Mouse (Mus musculus): ENCODE measurements around the gene R3hdm4. TPM values are rescaled to one million over a fixed set of nuclear protein-coding genes. Genes with fewer than 3 reads are reported as not detected.
A peak's percentile ranks its signal among the peaks of the same experiment; 100 is the strongest.

The R3hdm4 gene
- polyA plus RNA-seq (2015; fragmentation: Nextera tagmentation; extraction: Ambion mirVana): 105 and 116 TPM in 2 replicates

GRCm38 (mm10) chr10:79920958-79921535 lies at the start of gene R3hdm4:
R3hdm4 (minus strand) TSS chr10:79921208.
- peak within 1 kb of the TSS; percentile 37 for H3K4me3 ChIP-seq (ENCODE audit: low read length)
- no peak within 1 kb of the TSS for H3K27ac ChIP-seq (ENCODE audit: low read length)
- peaks cover 48% of the 10 kb centered on the region for H3K27me3 ChIP-seq (replicated peaks; ENCODE audit: control insufficient read depth, insufficient read depth, low read length)
- H3K4me2 ChIP-seq (ENCODE audit: low read depth, low read length): peak within 1 kb of the TSS; percentile 67
- H3K36me3 ChIP-seq (ENCODE audit: control insufficient read depth, insufficient read depth, low read length): no peaks in the 10 kb centered on the region
- ATAC-seq: 0 out of 2 replicates have a peak, but pooled peaks have one; percentile 14
- H3K4me1 ChIP-seq (ENCODE audit: control insufficient read depth, insufficient read depth, low read length): peaks cover 39% of the 10 kb centered on the region
- peak within 1 kb of the TSS; percentile 58 for H3K9ac ChIP-seq (ENCODE audit: low read depth, low read length)
- H3K9me3 ChIP-seq (ENCODE audit: control insufficient read depth, low read length): no peaks in the 10 kb centered on the region
- 4% methylated on average over 41 of the region's 41 CpGs for WGBS

- Histone ChIP-seq H3K27me3 (replicated peaks; ENCODE audit: control insufficient read depth, insufficient read depth, low read length) (peaks cover 15% of the 10 kb centered on the region), H3K27ac (ENCODE audit: low read length) (no peak within 1 kb of the TSS), H3K36me3 (ENCODE audit: control insufficient read depth, insufficient read depth, low read length) (peaks cover 23% of the 10 kb centered on the region), H3K4me1 (ENCODE audit: control insufficient read depth, insufficient read depth, low read length) (peaks cover 10% of the 10 kb centered on the region), H3K9me3 (ENCODE audit: control insufficient read depth, low read length) (no peaks in the 10 kb centered on the region), H3K4me2 (ENCODE audit: low read depth, low read length) (peak within 1 kb of the TSS; percentile 85), H3K4me3 (ENCODE audit: low read length) (peak within 1 kb of the TSS; percentile 51), H3K9ac (ENCODE audit: low read depth, low read length) (peak within 1 kb of the TSS; percentile 64)
- 7% methylated on average over 47 of the region's 47 CpGs for WGBS
- ATAC-seq: peak; percentile 24; the same call in 1 of the 2 replicates
Measured at GRCm38 (mm10) chr10:79970415-79971182, 49.6 kb upstream of the R3hdm4 start, which contains the start of gene Grin3b. Grin3b (plus strand) TSS chr10:79970715.

GRCm38 (mm10) chr10:79969124-79969568 lies 48.1 kb upstream of the R3hdm4 start:
- H3K27me3 ChIP-seq (replicated peaks; ENCODE audit: control insufficient read depth, insufficient read depth, low read length): peaks cover 15% of the 10 kb centered on the region
- no peak overlapping the region for H3K9ac ChIP-seq (ENCODE audit: low read depth, low read length)
- 17% methylated on average over 3 of the region's 3 CpGs for WGBS
- no peak overlapping the region for H3K4me2 ChIP-seq (ENCODE audit: low read depth, low read length)
- H3K36me3 ChIP-seq (ENCODE audit: control insufficient read depth, insufficient read depth, low read length): peaks cover 37% of the 10 kb centered on the region
- H3K4me3 ChIP-seq (ENCODE audit: low read length): no peak overlapping the region
- no peaks in the 10 kb centered on the region for H3K9me3 ChIP-seq (ENCODE audit: control insufficient read depth, low read length)
- ATAC-seq: no peak
- no peak overlapping the region for H3K27ac ChIP-seq (ENCODE audit: low read length)
- peaks cover 10% of the 10 kb centered on the region for H3K4me1 ChIP-seq (ENCODE audit: control insufficient read depth, insufficient read depth, low read length)

GRCm38 (mm10) chr10:79968181-79968580 lies 47.2 kb upstream of the R3hdm4 start:
- WGBS: 67% methylated on average over 1 of the region's 1 CpGs
- Histone ChIP-seq H3K27ac (ENCODE audit: low read length) (no peak overlapping the region), H3K4me3 (ENCODE audit: low read length) (no peak overlapping the region), H3K9ac (ENCODE audit: low read depth, low read length) (no peak overlapping the region), H3K36me3 (ENCODE audit: control insufficient read depth, insufficient read depth, low read length) (peaks cover 37% of the 10 kb centered on the region), H3K9me3 (ENCODE audit: control insufficient read depth, low read length) (no peaks in the 10 kb centered on the region), H3K4me2 (ENCODE audit: low read depth, low read length) (no peak overlapping the region), H3K27me3 (replicated peaks; ENCODE audit: control insufficient read depth, insufficient read depth, low read length) (peaks cover 15% of the 10 kb centered on the region), H3K4me1 (ENCODE audit: control insufficient read depth, insufficient read depth, low read length) (peaks cover 10% of the 10 kb centered on the region)
- no peak for ATAC-seq

- peaks cover 47% of the 10 kb centered on the region for H3K36me3 ChIP-seq (ENCODE audit: control insufficient read depth, insufficient read depth, low read length)
- WGBS: 94% methylated on average over 5 of the region's 5 CpGs
- H3K4me2 ChIP-seq (ENCODE audit: low read depth, low read length): no peak overlapping the region
- H3K27me3 ChIP-seq (replicated peaks; ENCODE audit: control insufficient read depth, insufficient read depth, low read length): peaks cover 15% of the 10 kb centered on the region
- no peak overlapping the region for H3K4me3 ChIP-seq (ENCODE audit: low read length)
- ATAC-seq: no peak
- no peak overlapping the region for H3K9ac ChIP-seq (ENCODE audit: low read depth, low read length)
- H3K9me3 ChIP-seq (ENCODE audit: control insufficient read depth, low read length): no peaks in the 10 kb centered on the region
- no peak overlapping the region for H3K27ac ChIP-seq (ENCODE audit: low read length)
- H3K4me1 ChIP-seq (ENCODE audit: control insufficient read depth, insufficient read depth, low read length): peaks cover 10% of the 10 kb centered on the region
Measured at GRCm38 (mm10) chr10:79966886-79967400, 45.9 kb upstream of the R3hdm4 start.

- Histone ChIP-seq H3K4me1 (ENCODE audit: control insufficient read depth, insufficient read depth, low read length) (peaks cover 7% of the 10 kb centered on the region; the same call in 1 of the 2 replicates), H3K9ac (ENCODE audit: low read depth, low read length) (no peak overlapping the region), H3K27me3 (replicated peaks; ENCODE audit: control insufficient read depth, insufficient read depth, low read length) (no peaks in the 10 kb centered on the region; the same call in 1 of the 2 replicates), H3K9me3 (ENCODE audit: control insufficient read depth, low read length) (no peaks in the 10 kb centered on the region), H3K4me2 (ENCODE audit: low read depth, low read length) (no peak overlapping the region), H3K36me3 (ENCODE audit: control insufficient read depth, insufficient read depth, low read length) (peaks cover 47% of the 10 kb centered on the region), H3K4me3 (ENCODE audit: low read length) (no peak overlapping the region), H3K27ac (ENCODE audit: low read length) (no peak overlapping the region)
- WGBS: 94% methylated on average over 5 of the region's 5 CpGs
- no peak for ATAC-seq
Measured at GRCm38 (mm10) chr10:79965325-79965724, 44.3 kb upstream of the R3hdm4 start.

- Histone ChIP-seq H3K27ac (ENCODE audit: low read length) (no peak overlapping the region), H3K4me3 (ENCODE audit: low read length) (no peak overlapping the region), H3K4me1 (ENCODE audit: control insufficient read depth, insufficient read depth, low read length) (peaks cover 7% of the 10 kb centered on the region; the same call in 1 of the 2 replicates), H3K9ac (ENCODE audit: low read depth, low read length) (no peak overlapping the region), H3K27me3 (replicated peaks; ENCODE audit: control insufficient read depth, insufficient read depth, low read length) (no peaks in the 10 kb centered on the region), H3K36me3 (ENCODE audit: control insufficient read depth, insufficient read depth, low read length) (peaks cover 47% of the 10 kb centered on the region), H3K4me2 (ENCODE audit: low read depth, low read length) (no peak overlapping the region), H3K9me3 (ENCODE audit: control insufficient read depth, low read length) (no peaks in the 10 kb centered on the region)
- 92% methylated on average over 7 of the region's 7 CpGs for WGBS
- no peak for ATAC-seq
Measured at GRCm38 (mm10) chr10:79964727-79965126, 43.7 kb upstream of the R3hdm4 start.

- Histone ChIP-seq H3K9me3 (ENCODE audit: control insufficient read depth, low read length) (no peaks in the 10 kb centered on the region), H3K27me3 (replicated peaks; ENCODE audit: control insufficient read depth, insufficient read depth, low read length) (no peaks in the 10 kb centered on the region)
- WGBS: 10% methylated on average over 10 of the region's 10 CpGs
Measured at GRCm38 (mm10) chr10:79960671-79961294, 39.8 kb upstream of the R3hdm4 start.

More at GRCm38 (mm10) chr10:79960671-79961294, 39.8 kb upstream of the R3hdm4 start:
- peak overlapping the region; percentile 75 for H3K27ac ChIP-seq (ENCODE audit: low read length)
- H3K4me2 ChIP-seq (ENCODE audit: low read depth, low read length): peak overlapping the region; percentile 71
- peaks cover 12% of the 10 kb centered on the region; the same call in 1 of the 2 replicates for H3K4me1 ChIP-seq (ENCODE audit: control insufficient read depth, insufficient read depth, low read length)
- peak overlapping the region; percentile 92 for H3K9ac ChIP-seq (ENCODE audit: low read depth, low read length)
- peak overlapping the region; percentile 98 for H3K4me3 ChIP-seq (ENCODE audit: low read length)
- ATAC-seq: no peak
- H3K36me3 ChIP-seq (ENCODE audit: control insufficient read depth, insufficient read depth, low read length): peaks cover 26% of the 10 kb centered on the region
